Mouse (Mus musculus): Measurements from ENCODE around the gene Ppp4r3a. TPM values are rescaled to one million over a fixed set of nuclear protein-coding genes. Genes with fewer than 3 reads are reported as not detected.

The Ppp4r3a gene
- polyA plus RNA-seq, 1 experiment from 2014 or later = 22.8 TPM

DNA sequence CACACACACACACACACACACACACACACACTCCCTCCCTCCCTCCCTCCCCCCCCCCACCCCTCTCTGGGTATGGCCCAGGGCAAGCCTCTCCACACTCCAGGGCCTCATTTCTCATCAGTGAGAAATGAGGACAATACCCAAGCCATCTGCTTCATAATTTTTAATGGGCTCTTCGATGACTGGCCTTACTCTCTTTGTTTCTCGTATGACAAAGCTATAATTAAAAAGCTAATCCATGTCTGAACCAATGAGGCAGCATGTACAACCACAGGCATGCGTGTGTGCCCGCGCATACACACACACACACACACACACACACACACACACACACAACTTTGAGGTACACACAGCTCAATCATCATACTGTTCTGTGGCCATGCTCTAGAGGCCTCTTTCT is 78.5 kb downstream of the Ppp4r3a start:
- no peaks in the 10 kb centered on the region for H3K9me3 ChIP-seq (replicated peaks; ENCODE audit: control insufficient read depth, low read length, poor library complexity, severe bottlenecking)
- no peaks in the 10 kb centered on the region for H3K36me3 ChIP-seq (ENCODE audit: control insufficient read depth, insufficient read depth, low read length)
- H3K27me3 ChIP-seq (ENCODE audit: control insufficient read depth, insufficient read depth, low read depth, low read length) = no peaks in the 10 kb centered on the region
- no peak overlapping the region for H3K4me2 ChIP-seq (ENCODE audit: low read length)
- H3K27ac ChIP-seq (ENCODE audit: low read length) = no peak overlapping the region
- no peak for ATAC-seq
- H3K9ac ChIP-seq (ENCODE audit: low read depth, low read length) = no peak overlapping the region
- 48% methylated on average over 5 of the region's 5 CpGs for WGBS
- H3K4me3 ChIP-seq (ENCODE audit: low read depth, low read length) = no peak overlapping the region
- H3K4me1 ChIP-seq (ENCODE audit: control insufficient read depth, insufficient read depth, low read length) = peaks cover 25% of the 10 kb centered on the region

DNA sequence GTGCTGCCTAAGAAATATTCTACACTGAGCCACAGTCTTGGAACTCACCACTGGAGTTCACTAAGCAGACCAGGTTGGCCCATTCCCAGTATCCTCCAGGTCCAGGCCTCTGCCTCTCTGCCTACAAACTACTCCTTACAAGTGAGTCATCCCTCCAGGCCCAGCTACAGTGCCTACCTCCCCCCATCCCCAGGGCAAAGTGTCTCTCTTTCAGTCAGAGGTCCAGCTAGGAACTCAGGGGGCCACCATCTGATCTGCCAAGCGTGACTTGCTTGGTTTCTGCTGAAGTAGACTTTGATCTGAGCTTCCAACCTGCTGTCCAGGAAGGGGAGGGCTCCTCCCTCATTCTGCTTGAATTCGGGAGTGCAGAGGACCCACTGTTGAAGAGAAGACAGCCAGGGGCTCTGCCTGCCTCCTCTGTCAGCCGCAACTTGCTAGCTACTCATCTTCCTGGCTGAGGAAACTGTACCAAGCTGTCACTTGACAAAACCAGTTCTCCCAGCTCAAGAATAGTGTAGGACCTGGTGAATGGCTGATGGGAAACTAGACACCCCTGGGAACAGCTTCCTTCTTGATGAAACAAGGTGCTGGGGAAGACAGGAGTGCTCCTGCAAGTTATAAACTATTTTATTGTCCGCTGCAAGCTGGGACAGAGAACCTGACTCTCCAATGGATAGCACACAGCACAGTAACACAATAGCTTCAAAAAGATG is 80.5 kb downstream of the Ppp4r3a start:
- no peak overlapping the region for H3K4me2 ChIP-seq (ENCODE audit: low read length)
- H3K9me3 ChIP-seq (replicated peaks; ENCODE audit: control insufficient read depth, low read length, poor library complexity, severe bottlenecking) = no peaks in the 10 kb centered on the region
- no peak overlapping the region for H3K9ac ChIP-seq (ENCODE audit: low read depth, low read length)
- H3K36me3 ChIP-seq (ENCODE audit: control insufficient read depth, insufficient read depth, low read length) = no peaks in the 10 kb centered on the region
- peaks cover 30% of the 10 kb centered on the region for H3K4me1 ChIP-seq (ENCODE audit: control insufficient read depth, insufficient read depth, low read length)
- ATAC-seq = no peak
- H3K4me3 ChIP-seq (ENCODE audit: low read depth, low read length) = no peak overlapping the region
- no peaks in the 10 kb centered on the region for H3K27me3 ChIP-seq (ENCODE audit: control insufficient read depth, insufficient read depth, low read depth, low read length)
- 49% methylated on average over 4 of the region's 4 CpGs for WGBS
- no peak overlapping the region for H3K27ac ChIP-seq (ENCODE audit: low read length)

DNA sequence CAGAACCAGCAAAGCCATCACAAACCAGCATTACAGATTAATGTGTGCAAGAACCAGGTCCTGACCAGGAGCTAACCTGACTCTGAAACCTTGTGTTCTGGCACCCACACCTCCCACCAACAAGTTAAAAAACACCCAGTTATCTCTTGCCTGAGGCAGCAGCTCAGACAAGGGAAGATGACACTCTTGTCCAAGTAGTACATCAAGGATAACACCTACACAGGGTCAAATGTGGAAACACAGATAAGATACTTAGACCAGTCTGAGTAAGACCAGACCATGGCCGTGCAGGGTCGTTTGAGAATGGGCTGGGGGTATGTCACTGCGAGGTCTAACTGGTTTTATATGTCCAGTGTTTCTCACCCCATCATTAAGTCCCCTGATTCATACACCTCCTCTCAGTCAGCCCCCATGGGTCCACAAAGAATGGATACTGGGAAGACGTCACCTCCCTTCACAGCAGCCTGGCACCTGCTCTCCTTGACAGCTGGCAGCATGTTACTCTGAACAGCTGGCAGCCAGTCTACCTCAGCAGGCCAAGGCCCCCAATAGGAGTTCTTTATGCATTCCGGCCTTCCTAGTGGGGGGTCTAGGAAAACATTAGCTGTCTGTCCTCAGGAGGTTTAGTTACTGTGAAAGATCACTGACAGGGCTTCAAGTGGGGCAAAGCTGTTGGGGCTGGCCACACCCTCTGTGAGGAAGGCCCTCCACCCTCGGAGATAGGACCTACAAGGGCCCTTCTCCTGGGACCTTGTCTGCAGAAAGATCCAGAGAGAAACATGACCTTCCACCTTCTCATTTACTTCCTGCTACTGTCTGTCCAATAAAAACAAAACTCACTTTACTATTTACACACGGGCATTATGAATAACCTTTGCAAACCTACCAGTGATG is 84.2 kb downstream of the Ppp4r3a start:
- H3K27ac ChIP-seq (ENCODE audit: low read length) = no peak overlapping the region
- H3K36me3 ChIP-seq (ENCODE audit: control insufficient read depth, insufficient read depth, low read length) = no peaks in the 10 kb centered on the region
- H3K9me3 ChIP-seq (replicated peaks; ENCODE audit: control insufficient read depth, low read length, poor library complexity, severe bottlenecking) = no peaks in the 10 kb centered on the region
- no peaks in the 10 kb centered on the region for H3K27me3 ChIP-seq (ENCODE audit: control insufficient read depth, insufficient read depth, low read depth, low read length)
- WGBS = 47% methylated on average over 7 of the region's 7 CpGs
- H3K9ac ChIP-seq (ENCODE audit: low read depth, low read length) = no peak overlapping the region
- H3K4me2 ChIP-seq (ENCODE audit: low read length) = no peak overlapping the region
- no peak overlapping the region for H3K4me3 ChIP-seq (ENCODE audit: low read depth, low read length)
- H3K4me1 ChIP-seq (ENCODE audit: control insufficient read depth, insufficient read depth, low read length) = peaks cover 30% of the 10 kb centered on the region
- ATAC-seq = no peak

DNA sequence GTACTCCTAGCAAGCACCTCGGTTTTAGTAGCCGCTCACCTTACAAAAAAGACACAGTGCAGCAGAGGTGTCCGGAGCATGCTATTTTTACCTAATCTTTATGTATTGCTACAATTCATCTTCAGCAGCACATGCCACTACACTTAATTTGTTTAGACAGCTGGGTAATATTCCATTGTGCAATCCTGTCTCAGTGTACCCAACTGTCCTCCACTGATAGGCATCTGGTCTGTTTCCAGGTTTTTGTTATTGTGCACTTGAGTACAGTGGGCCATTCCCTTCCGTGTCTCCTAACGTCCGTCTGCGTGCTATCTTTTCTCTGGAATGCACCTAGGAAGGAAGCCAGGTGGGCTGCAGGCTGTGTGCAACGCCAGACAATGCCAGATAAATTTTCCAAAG is 84.9 kb downstream of the Ppp4r3a start:
- Histone ChIP-seq H3K4me3 (ENCODE audit: low read depth, low read length) (no peak overlapping the region), H3K9me3 (replicated peaks; ENCODE audit: control insufficient read depth, low read length, poor library complexity, severe bottlenecking) (no peaks in the 10 kb centered on the region), H3K27me3 (ENCODE audit: control insufficient read depth, insufficient read depth, low read depth, low read length) (no peaks in the 10 kb centered on the region), H3K36me3 (ENCODE audit: control insufficient read depth, insufficient read depth, low read length) (no peaks in the 10 kb centered on the region), H3K9ac (ENCODE audit: low read depth, low read length) (no peak overlapping the region), H3K27ac (ENCODE audit: low read length) (no peak overlapping the region), H3K4me2 (ENCODE audit: low read length) (no peak overlapping the region), H3K4me1 (ENCODE audit: control insufficient read depth, insufficient read depth, low read length) (peaks cover 30% of the 10 kb centered on the region)
- no peak for ATAC-seq
- WGBS = 49% methylated on average over 8 of the region's 8 CpGs

DNA sequence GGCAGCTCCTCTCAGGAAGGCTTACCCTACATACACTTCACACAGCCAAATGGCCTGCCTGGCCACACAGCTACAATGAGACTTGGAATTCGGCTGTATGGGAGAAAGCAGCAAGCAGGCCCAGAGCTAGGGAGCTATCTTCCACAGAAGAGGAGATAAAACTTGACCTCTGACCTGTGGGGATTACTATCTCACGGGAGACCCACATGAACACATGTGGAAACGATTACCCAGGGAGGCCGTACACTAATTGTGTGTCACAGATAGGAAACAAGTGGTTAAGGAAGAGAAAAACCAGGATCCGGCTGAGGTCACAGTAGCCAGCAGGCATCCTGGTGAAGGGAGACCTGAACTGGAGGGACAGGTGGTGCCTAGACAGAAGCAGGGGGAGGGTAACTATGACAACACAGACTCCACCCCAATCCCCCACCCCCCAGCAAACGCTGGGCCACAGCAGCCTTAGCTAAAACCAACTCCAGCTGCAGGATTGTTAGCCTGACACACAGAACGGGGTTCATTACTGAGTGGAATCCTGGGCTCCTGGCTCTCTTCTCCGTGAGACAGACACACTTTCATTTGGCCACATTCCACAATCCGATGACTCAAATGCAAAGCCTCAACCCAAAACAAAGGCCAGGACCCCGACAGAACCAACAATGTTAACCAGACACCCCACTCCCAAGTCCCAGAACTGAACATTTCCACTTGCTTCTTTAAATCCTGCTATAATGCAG is 85.5 kb downstream of the Ppp4r3a start:
- Histone ChIP-seq H3K9me3 (replicated peaks; ENCODE audit: control insufficient read depth, low read length, poor library complexity, severe bottlenecking) (no peaks in the 10 kb centered on the region), H3K4me3 (ENCODE audit: low read depth, low read length) (no peak overlapping the region), H3K4me1 (ENCODE audit: control insufficient read depth, insufficient read depth, low read length) (peaks cover 30% of the 10 kb centered on the region), H3K27me3 (ENCODE audit: control insufficient read depth, insufficient read depth, low read depth, low read length) (no peaks in the 10 kb centered on the region), H3K4me2 (ENCODE audit: low read length) (no peak overlapping the region), H3K9ac (ENCODE audit: low read depth, low read length) (no peak overlapping the region), H3K27ac (ENCODE audit: low read length) (no peak overlapping the region; the same call in 1 of the 2 replicates), H3K36me3 (ENCODE audit: control insufficient read depth, insufficient read depth, low read length) (no peaks in the 10 kb centered on the region)
- no peak for ATAC-seq
- 19% methylated on average over 10 of the region's 10 CpGs for WGBS

DNA sequence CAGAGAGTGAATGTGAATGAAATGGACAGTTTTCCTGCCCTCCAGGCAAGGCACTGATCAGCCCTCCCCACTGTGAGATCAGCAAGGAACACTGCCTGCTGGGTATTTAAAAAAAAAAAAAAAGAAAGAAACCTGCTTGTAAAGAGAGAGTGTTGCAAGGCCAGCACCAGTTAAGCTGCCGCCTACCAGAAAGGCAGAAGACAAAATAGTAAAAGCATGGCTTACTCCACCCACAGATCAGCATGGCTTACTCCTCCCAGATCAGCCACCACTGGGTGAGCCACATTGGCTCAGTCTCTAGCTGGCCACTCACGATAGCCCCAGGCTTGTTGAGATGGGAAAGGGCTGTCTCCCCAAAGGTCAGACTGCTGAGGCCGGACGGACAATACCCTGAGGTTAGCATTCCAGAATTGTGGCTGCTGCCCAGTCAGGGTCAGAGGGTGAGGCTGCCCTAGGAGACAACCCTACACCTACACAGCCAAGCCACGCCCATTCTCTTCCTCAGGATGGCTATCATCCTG is 87.1 kb downstream of the Ppp4r3a start:
- no peak overlapping the region for H3K4me3 ChIP-seq (ENCODE audit: low read depth, low read length)
- H3K9ac ChIP-seq (ENCODE audit: low read depth, low read length) = no peak overlapping the region
- ATAC-seq = peak; percentile 20; the same call in 1 of the 2 replicates
- H3K36me3 ChIP-seq (ENCODE audit: control insufficient read depth, insufficient read depth, low read length) = no peaks in the 10 kb centered on the region
- H3K9me3 ChIP-seq (replicated peaks; ENCODE audit: control insufficient read depth, low read length, poor library complexity, severe bottlenecking) = no peaks in the 10 kb centered on the region
- whole genome bisulfite sequencing = 13% methylated on average over 5 of the region's 5 CpGs
- H3K4me1 ChIP-seq (ENCODE audit: control insufficient read depth, insufficient read depth, low read length) = peaks cover 30% of the 10 kb centered on the region
- H3K4me2 ChIP-seq (ENCODE audit: low read length) = no peak overlapping the region
- H3K27me3 ChIP-seq (ENCODE audit: control insufficient read depth, insufficient read depth, low read depth, low read length) = no peaks in the 10 kb centered on the region
- H3K27ac ChIP-seq (ENCODE audit: low read length) = 0 out of 2 replicates have a peak overlapping the region, but pooled peaks have one; percentile 35

DNA sequence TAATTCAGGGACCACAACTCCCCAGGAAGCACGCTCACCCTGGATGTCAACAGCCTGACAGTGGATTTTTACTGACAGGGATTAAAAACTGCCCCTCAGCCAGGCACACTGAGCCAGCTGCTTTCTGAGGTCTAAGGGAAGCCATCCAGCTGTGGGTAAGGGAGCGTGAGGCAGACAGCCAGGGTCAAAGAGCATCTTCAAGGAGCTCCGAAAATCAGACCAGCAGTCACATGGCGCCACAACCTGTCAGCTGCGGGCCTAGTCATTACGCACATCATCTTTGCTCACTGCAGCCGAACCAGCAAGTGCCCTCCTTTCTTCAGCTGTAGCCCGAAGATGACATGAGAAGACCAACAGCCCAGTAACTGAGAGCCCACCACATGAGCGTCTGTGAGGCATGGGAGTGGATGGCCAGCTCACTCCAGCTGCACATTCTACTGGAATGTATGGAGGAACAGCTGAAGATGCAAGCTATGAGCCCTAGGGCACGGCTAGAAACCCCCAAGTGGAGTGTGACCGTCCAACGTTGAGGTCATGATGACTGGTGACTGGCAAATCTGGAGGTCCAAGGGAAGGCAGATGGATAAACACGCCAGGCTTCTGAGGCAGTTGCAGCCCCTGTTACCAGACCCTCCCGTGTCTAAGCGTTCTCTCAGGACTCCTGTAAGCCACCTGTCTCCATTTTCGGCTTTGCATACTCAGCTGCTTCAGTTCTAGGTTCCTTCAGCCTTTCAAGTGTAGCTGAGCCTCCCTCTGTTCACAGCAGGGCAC is 87.7 kb downstream of the Ppp4r3a start:
- peak; percentile 10; the same call in 1 of the 2 replicates for ATAC-seq
- no peaks in the 10 kb centered on the region for H3K27me3 ChIP-seq (ENCODE audit: control insufficient read depth, insufficient read depth, low read depth, low read length)
- no peak overlapping the region; the same call in 1 of the 2 replicates for H3K9ac ChIP-seq (ENCODE audit: low read depth, low read length)
- no peak overlapping the region for H3K4me2 ChIP-seq (ENCODE audit: low read length)
- no peaks in the 10 kb centered on the region for H3K36me3 ChIP-seq (ENCODE audit: control insufficient read depth, insufficient read depth, low read length)
- peaks cover 31% of the 10 kb centered on the region for H3K4me1 ChIP-seq (ENCODE audit: control insufficient read depth, insufficient read depth, low read length)
- peak overlapping the region; percentile 35; the same call in 1 of the 2 replicates for H3K27ac ChIP-seq (ENCODE audit: low read length)
- H3K4me3 ChIP-seq (ENCODE audit: low read depth, low read length) = no peak overlapping the region
- 28% methylated on average over 16 of the region's 16 CpGs for WGBS
- H3K9me3 ChIP-seq (replicated peaks; ENCODE audit: control insufficient read depth, low read length, poor library complexity, severe bottlenecking) = no peaks in the 10 kb centered on the region

Measured in midbrain, embryonic 16.5 days (tissue).